Mouse (Mus musculus): Measurements from ENCODE around the gene Kif5a. TPM values are rescaled to one million over a fixed set of nuclear protein-coding genes. Genes with fewer than 3 reads are reported as not detected.
A peak's percentile ranks its signal among the peaks of the same experiment; 100 is the strongest.

The Kif5a gene
- polyA plus RNA-seq, 1 experiment from 2014 or later = 0.06 TPM

DNA sequence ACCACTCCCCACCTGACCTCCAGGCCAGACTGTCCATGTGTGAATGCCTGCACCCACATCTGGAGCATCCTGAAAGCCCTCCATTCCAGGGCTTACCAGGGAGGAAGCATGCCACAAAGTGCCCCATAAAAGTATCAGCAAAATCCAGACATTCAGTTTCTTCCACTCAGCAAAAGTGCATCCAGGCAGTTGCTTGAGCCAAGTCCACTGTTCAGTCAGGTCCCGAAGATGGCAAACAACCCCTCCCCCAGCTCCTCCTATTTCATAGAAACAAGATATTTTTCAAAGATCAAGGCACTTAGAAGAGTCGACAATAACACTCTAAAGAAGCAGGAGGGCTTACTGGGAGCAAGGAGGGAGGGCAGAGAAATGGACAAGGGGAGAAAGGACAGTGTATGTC, 64.7 kb downstream of the Kif5a start:
- peaks cover 45% of the 10 kb centered on the region for H3K36me3 ChIP-seq (replicated peaks; ENCODE audit: insufficient read depth, low read length)
- no peaks in the 10 kb centered on the region for H3K9me3 ChIP-seq (ENCODE audit: low read length)
- H3K27ac ChIP-seq (ENCODE audit: low read depth) = 0 out of 2 replicates have a peak overlapping the region, but pooled peaks have one; percentile 11
- TF ChIP-seq CTCF (IDR thresholded peaks at IDR 0.05; ENCODE audit: low read depth) = no peak
- WGBS (ENCODE audit: insufficient replicate concordance) = 58% methylated on average over 2 of the region's 2 CpGs
- no peak for DNase-seq
- H3K27me3 ChIP-seq (ENCODE audit: insufficient read depth, low read length) = no peaks in the 10 kb centered on the region
- peaks cover 24% of the 10 kb centered on the region for H3K4me1 ChIP-seq (ENCODE audit: insufficient read depth)
- no peak overlapping the region for H3K9ac ChIP-seq (replicated peaks)
- H3K4me3 ChIP-seq (ENCODE audit: low read depth, low read length) = no peak overlapping the region
- no peak for ATAC-seq
- no peak overlapping the region for H3K4me2 ChIP-seq (ENCODE audit: low read depth, low read length)

DNA sequence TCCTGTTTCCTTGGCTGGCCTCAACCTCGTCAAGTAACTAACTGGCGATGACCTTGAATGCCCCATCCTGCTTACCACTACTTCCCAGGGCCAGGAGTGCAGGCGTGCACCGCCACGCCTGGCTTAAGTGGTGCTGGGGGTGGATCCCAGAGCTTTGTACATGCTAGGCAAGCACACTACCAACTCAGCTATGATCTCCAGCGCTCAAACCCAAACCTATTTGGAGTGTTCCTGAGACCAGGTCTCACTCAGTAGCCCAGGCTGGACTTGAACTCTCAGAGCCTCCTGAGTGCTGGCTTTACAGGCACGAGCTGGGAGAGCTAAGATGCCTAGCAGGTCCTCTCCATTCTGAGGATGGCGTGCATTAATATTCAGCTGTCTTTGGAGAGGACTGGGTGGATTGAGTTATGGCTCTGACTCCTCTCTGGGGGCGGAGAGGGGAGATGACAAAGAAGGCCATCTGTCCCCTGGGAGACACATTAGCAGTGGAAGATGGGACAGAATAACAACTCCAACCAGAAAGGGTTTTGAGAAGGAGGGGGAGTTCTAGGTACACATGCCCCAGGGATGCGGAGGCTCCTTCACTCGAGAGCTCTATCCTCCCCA, 65.5 kb downstream of the Kif5a start:
- ATAC-seq (no peak), DNase-seq (peak; percentile 12)
- Histone ChIP-seq H3K9me3 (ENCODE audit: low read length) (no peaks in the 10 kb centered on the region), H3K4me3 (ENCODE audit: low read depth, low read length) (no peak overlapping the region), H3K9ac (replicated peaks) (no peak overlapping the region), H3K4me1 (ENCODE audit: insufficient read depth) (peaks cover 19% of the 10 kb centered on the region), H3K27ac (ENCODE audit: low read depth) (no peak overlapping the region), H3K4me2 (ENCODE audit: low read depth, low read length) (no peak overlapping the region), H3K27me3 (ENCODE audit: insufficient read depth, low read length) (no peaks in the 10 kb centered on the region), H3K36me3 (replicated peaks; ENCODE audit: insufficient read depth, low read length) (peaks cover 38% of the 10 kb centered on the region)
- TF ChIP-seq CTCF (IDR thresholded peaks at IDR 0.05; ENCODE audit: low read depth) (no peak), EP300 (IDR thresholded peaks at IDR 0.05; ENCODE audit: low read depth) (no peak)
- WGBS (ENCODE audit: insufficient replicate concordance) = 87% methylated on average over 11 of the region's 11 CpGs

DNA sequence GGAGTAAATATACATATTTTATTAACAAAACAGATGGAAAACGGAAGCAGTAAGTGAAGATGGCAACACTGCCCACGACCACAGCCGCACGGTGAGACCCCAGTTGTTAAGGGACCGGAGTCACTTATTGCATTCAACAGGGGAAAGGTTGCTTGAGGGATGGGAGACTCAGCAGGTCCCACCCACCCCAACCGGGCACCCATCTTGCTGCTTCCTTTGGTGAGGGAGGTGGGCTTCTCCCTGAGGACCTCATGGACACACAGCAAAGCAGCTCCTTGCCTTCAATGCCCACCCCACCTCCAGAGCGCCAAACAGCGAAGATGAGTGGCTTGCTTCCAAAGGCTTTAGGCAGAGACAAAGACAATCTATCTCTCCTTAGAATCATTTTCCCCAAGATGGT, 66.0 kb downstream of the Kif5a start:
- H3K36me3 ChIP-seq (replicated peaks; ENCODE audit: insufficient read depth, low read length) = peaks cover 35% of the 10 kb centered on the region
- H3K27me3 ChIP-seq (ENCODE audit: insufficient read depth, low read length) = no peaks in the 10 kb centered on the region
- no peak overlapping the region for H3K27ac ChIP-seq (ENCODE audit: low read depth)
- TF ChIP-seq CTCF (IDR thresholded peaks at IDR 0.05; ENCODE audit: low read depth) (no peak), EP300 (IDR thresholded peaks at IDR 0.05; ENCODE audit: low read depth) (no peak)
- H3K4me2 ChIP-seq (ENCODE audit: low read depth, low read length) = no peak overlapping the region
- DNase-seq (no peak), ATAC-seq (no peak)
- no peaks in the 10 kb centered on the region for H3K9me3 ChIP-seq (ENCODE audit: low read length)
- 89% methylated on average over 8 of the region's 8 CpGs for WGBS (ENCODE audit: insufficient replicate concordance)
- peaks cover 19% of the 10 kb centered on the region for H3K4me1 ChIP-seq (ENCODE audit: insufficient read depth)
- no peak overlapping the region for H3K4me3 ChIP-seq (ENCODE audit: low read depth, low read length)
- H3K9ac ChIP-seq (replicated peaks) = no peak overlapping the region

DNA sequence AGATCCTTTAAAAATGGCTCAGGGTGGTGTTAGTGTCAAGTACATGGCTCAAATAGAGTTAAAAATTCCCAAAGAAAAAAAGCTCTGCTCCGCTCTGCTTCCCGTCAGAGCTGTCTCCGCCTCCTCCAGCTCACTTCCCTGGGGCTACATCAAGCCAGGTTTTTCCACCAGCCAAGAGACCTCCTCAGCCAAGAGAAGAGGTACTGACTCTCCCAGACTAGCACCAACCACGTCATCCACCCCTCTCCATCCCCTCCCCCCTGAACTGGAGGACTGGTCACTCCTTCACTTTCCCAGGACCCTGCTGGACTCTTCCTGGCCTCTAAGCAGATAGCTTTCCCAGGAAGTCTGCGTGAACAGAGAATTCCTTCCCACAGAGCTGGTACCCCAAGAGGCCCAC, 66.8 kb downstream of the Kif5a start:
- Histone ChIP-seq H3K9ac (replicated peaks) (peak overlapping the region; percentile 95; the same call in 1 of the 2 replicates), H3K27ac (ENCODE audit: low read depth) (peak overlapping the region; percentile 89), H3K27me3 (ENCODE audit: insufficient read depth, low read length) (no peaks in the 10 kb centered on the region), H3K4me1 (ENCODE audit: insufficient read depth) (peaks cover 19% of the 10 kb centered on the region), H3K4me2 (ENCODE audit: low read depth, low read length) (peak overlapping the region; percentile 99), H3K4me3 (ENCODE audit: low read depth, low read length) (no peak overlapping the region), H3K9me3 (ENCODE audit: low read length) (no peaks in the 10 kb centered on the region), H3K36me3 (replicated peaks; ENCODE audit: insufficient read depth, low read length) (peaks cover 33% of the 10 kb centered on the region)
- TF ChIP-seq CTCF (IDR thresholded peaks at IDR 0.05; ENCODE audit: low read depth) = no peak
- TF ChIP-seq EP300 (IDR thresholded peaks at IDR 0.05; ENCODE audit: low read depth) = no peak
- 50% methylated on average over 5 of the region's 5 CpGs for WGBS (ENCODE audit: insufficient replicate concordance)
- ATAC-seq (no peak), DNase-seq (no peak)

DNA sequence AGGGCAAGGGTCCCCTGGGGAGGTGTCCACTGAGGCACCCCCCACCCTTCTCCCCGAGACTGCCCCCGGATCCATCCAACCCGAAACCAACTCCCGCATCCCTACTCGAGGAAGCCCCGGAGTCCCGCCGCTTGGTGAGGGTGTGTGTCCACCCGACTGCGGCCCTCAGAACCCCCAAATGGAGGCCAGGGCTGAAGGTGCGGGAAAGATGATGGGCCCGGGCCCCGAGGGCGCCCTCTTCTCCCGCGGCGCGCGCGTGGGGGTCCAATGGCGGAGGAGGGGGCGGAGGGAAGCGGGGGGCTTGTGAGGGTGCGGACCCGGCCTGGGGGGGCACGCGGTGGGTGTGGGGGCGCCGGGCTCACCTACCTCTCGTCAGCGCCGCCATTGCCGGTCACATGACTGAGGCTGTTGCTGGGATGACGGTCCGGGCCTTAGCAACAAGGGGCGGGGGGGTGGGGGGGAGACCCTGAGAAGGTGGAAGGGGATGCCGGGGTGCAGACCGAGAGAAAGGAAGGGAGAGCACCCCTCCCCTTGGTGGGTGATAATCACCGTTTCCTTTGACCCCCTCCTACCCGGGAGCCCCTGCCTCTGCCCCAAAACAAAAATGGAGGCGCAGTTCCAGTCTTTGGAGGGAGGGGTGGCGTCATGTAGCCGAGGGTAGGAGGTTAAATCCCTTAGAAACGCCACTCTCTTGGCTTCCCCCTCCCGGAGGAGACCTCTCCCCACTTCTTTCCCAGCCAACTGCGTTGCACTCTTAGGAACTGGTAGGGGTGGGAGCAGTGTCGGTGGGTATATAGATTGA, 67.6 kb downstream of the Kif5a start, which contains the start of gene Dtx3:
Gene Dtx3, minus strand, starts transcription at position 401 of the 802 bp plus-strand sequence.
- peak; percentile 59 for ATAC-seq
- H3K4me1 ChIP-seq (ENCODE audit: insufficient read depth) = peaks cover 19% of the 10 kb centered on the region

More for the DNA sequence above, 67.6 kb downstream of the Kif5a start, which contains the start of gene Dtx3:
- H3K27ac ChIP-seq (ENCODE audit: low read depth) = peak within 1 kb of the TSS; percentile 89
- H3K4me3 ChIP-seq (ENCODE audit: low read depth, low read length) = peak within 1 kb of the TSS; percentile 95
- peak within 1 kb of the TSS; percentile 99 for H3K4me2 ChIP-seq (ENCODE audit: low read depth, low read length)
- DNase-seq = no peak
- 0% methylated on average over 28 of the region's 47 CpGs for WGBS (ENCODE audit: insufficient replicate concordance)
- H3K9me3 ChIP-seq (ENCODE audit: low read length) = no peaks in the 10 kb centered on the region
- peaks cover 26% of the 10 kb centered on the region for H3K36me3 ChIP-seq (replicated peaks; ENCODE audit: insufficient read depth, low read length)
- H3K27me3 ChIP-seq (ENCODE audit: insufficient read depth, low read length) = no peaks in the 10 kb centered on the region
- peak within 1 kb of the TSS; percentile 95 for H3K9ac ChIP-seq (replicated peaks)
- TF ChIP-seq CTCF (IDR thresholded peaks at IDR 0.05; ENCODE audit: low read depth) (no peak), EP300 (IDR thresholded peaks at IDR 0.05; ENCODE audit: low read depth) (no peak)

Data from liver, postnatal 0 days (tissue).